Mouse (Mus musculus) embryonic fibroblast, embryonic 13.5 days (primary cell): ENCODE measurements at regions not wholly inside any gene's neighbourhood (a gene's known extent, or its start where the extent isn't known, plus 50 kb on each side); places are given as distances from the start of the nearest gene placed in this dataset.

Experiments used
- H3K27ac ChIP-seq: 2 replicates; pipeline ENCODE4 v1.5.1; 2012; ENCODE audit warnings: low read length, control low read depth, inconsistent platforms; ENCODE audit not compliant: insufficient read depth
- H3K4me1 ChIP-seq: 2 replicates; pipeline ENCODE4 v1.6.1; 2011; ENCODE audit warnings: low read length; ENCODE audit not compliant: control insufficient read depth, insufficient read depth
- H3K4me3 ChIP-seq: 2 replicates; pipeline ENCODE4 v1.5.1; 2011; ENCODE audit warnings: mild to moderate bottlenecking, control low read depth, low read length; ENCODE audit not compliant: insufficient read depth
- CTCF ChIP-seq: IDR thresholded peaks from 2 replicates; pipeline ENCODE4 v1.5.1; 2011; ENCODE audit warnings: mild to moderate bottlenecking, control low read depth, low read length, moderate library complexity, borderline replicate concordance; ENCODE audit not compliant: insufficient read depth
- POLR2A ChIP-seq: IDR thresholded peaks from 2 replicates; pipeline ENCODE4 v1.6.1; 2011; ENCODE audit warnings: low read depth, mild to moderate bottlenecking, control low read depth, low read length, moderate library complexity

DNA sequence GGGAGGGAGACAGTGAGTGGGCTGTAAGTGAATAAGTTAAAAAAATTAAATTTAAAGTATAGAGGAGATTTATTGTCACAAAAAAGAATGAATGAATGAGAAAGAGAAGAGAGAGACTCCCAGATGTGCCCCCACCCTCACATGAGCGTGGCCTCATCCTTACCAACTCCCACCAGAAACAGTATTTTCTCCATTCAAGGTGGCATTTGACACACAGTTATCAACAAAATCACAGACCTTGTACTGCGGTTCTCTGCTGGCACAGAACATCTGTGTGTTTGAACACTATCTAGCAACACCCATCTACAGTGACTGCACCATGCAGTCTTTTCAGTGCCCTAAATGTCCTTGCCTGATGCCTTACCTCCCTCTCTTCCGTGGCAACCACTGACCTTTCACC lies 380.9 kb upstream of the Pkdcc start:
- Histone ChIP-seq H3K4me1 (no peaks in the 10 kb centered on the region), H3K4me3 (no peak overlapping the region), H3K27ac (no peak overlapping the region)
- TF ChIP-seq POLR2A (no peak), CTCF (no peak)

DNA sequence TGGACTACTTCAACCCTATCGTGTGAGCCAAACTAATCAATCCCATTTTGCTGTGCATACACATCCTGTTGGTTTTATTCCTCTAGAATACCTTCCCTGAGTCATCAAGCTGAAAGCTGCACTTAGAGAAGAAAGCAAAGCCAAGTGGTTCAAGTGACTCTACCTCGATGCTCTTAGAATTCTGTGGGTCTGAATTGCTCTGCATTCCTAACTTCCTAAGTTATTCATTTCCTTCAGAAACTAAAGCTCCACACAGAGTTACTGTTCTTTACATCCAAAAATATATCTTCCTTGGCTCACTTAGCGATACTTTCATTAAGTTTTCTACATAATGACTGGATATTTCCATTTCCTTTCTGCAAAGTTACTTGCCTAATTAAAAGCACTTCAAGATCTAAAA lies 379.0 kb upstream of the Pkdcc start:
- H3K27ac ChIP-seq, result no peak overlapping the region
- H3K4me3 ChIP-seq, result no peak overlapping the region
- TF ChIP-seq POLR2A, result no peak
- TF ChIP-seq CTCF, result no peak

DNA sequence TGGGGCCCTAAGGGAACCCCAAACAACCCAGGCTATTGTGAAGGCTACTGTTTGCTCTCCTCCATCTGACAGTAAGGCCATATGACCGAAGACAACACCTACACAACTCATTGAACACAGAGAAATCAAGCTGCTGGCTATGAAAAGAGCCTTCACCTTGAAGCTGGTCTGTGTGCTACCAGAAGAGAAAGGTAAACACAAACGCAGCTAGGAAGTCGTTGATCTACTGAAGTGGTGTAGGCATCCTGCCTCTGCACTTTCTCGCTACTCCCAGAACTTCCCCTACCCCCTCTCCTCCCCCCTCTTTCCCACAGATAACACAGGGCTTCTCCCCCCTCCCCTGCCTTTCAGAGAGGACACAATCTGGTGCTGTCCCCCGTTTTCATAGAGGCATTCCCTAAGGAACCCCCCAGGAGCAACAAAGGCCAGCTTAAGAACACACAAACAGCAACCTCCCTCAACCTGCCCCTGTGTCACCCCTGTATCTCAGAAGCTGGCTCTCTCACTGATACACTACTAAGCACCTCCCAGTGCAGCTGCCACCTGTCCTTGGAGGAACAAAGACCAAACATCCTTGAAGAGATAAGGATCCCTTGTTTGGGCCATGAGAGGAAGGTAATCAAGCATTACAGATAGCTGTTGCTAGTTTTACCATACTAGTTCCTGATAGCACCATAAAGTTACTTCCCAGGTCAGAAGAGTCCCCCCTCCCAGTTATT lies 368.2 kb upstream of the Pkdcc start:
- TF ChIP-seq POLR2A, result no peak
- no peak for TF ChIP-seq CTCF
- no peak overlapping the region for H3K27ac ChIP-seq

More for the DNA sequence above, 379.0 kb upstream of the Pkdcc start:
- H3K4me1 ChIP-seq, result no peaks in the 10 kb centered on the region

GRCm38 (mm10) chr17:82857199-82858147 lies 357.6 kb upstream of the Pkdcc start:
- no peaks in the 10 kb centered on the region for H3K4me1 ChIP-seq
- H3K27ac ChIP-seq, result no peak overlapping the region
- TF ChIP-seq CTCF, result peak; percentile 84
- no peak for TF ChIP-seq POLR2A
- 0 out of 2 replicates have a peak overlapping the region, but pooled peaks have one; percentile 23 for H3K4me3 ChIP-seq

More for the DNA sequence above, 368.2 kb upstream of the Pkdcc start:
- Histone ChIP-seq H3K4me3 (no peak overlapping the region), H3K4me1 (no peaks in the 10 kb centered on the region)

DNA sequence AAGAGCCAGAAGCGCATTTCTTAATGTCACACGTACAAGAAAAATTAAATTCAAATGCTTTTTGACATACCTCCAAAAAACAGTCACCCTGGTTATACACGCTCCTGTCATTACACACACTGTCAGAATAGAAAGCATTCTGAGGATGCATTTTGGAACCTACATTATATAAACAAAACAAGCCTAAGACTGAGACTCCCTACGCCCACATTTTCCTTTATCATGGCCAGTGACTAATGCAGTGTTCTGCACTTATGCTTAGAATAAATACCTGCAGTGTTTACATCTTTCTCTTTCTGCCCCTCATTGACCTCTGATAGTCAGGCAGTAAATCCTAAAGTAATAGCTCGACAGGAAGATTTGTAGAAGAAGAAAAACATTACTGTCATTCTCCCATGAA lies 354.7 kb upstream of the Pkdcc start:
- no peaks in the 10 kb centered on the region for H3K4me1 ChIP-seq

GRCm38 (mm10) chr17:82860966-82861365 lies 354.1 kb upstream of the Pkdcc start:
- TF ChIP-seq POLR2A (no peak), CTCF (no peak)
- Histone ChIP-seq H3K27ac (no peak overlapping the region), H3K4me3 (no peak overlapping the region), H3K4me1 (no peaks in the 10 kb centered on the region)

More for the DNA sequence above, 354.7 kb upstream of the Pkdcc start:
- no peak for TF ChIP-seq POLR2A
- TF ChIP-seq CTCF, result no peak
- Histone ChIP-seq H3K27ac (no peak overlapping the region), H3K4me3 (no peak overlapping the region)

DNA sequence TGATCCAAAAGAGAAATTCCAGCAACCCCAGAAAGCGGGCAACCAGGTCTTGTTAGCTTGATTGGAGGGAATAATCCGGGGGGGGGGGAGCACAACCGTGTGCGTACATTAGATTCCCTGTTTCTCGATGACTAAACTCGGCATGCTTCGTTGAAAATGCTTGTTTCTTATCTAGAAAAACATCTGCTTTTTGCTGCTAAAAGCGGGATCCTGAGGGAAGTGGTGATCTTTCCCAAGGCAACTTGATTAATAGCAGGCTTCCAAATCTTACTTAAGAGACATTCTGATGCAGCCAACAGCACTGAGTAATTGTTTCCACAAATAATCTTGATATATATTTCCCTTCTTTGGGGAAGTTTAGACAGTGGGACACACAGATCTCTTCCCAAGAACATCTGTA lies 338.0 kb upstream of the Pkdcc start:
- Histone ChIP-seq H3K4me1 (0 out of 2 replicates have a peak, but pooled peaks cover 3% of the 10 kb centered on the region), H3K27ac (peak overlapping the region; percentile 72), H3K4me3 (no peak overlapping the region)
- TF ChIP-seq POLR2A, result no peak
- no peak for TF ChIP-seq CTCF

GRCm38 (mm10) chr17:82900602-82901001 lies 314.5 kb upstream of the Pkdcc start:
- TF ChIP-seq CTCF (no peak), POLR2A (no peak)
- peaks cover 9% of the 10 kb centered on the region for H3K4me1 ChIP-seq
- peak overlapping the region; percentile 89 for H3K27ac ChIP-seq
- H3K4me3 ChIP-seq, result no peak overlapping the region

- TF ChIP-seq POLR2A (no peak), CTCF (no peak)
- Histone ChIP-seq H3K4me3 (no peak overlapping the region), H3K4me1 (peaks cover 10% of the 10 kb centered on the region), H3K27ac (peak overlapping the region; percentile 89)
Measured at GRCm38 (mm10) chr17:82901098-82901891, 313.8 kb upstream of the Pkdcc start.
